Mouse (Mus musculus) limb, embryonic 13.5 days (tissue): ENCODE measurements around the gene Hsd17b1. TPM values are rescaled to one million over a fixed set of nuclear protein-coding genes. Genes with fewer than 3 reads are reported as not detected.

Source experiments
- ATAC-seq: fragments of 200-750 bp; cut with Nextera tagmentation; 2 replicates; pipeline ENCODE4 v1.8.0; 2017; ENCODE audit warnings: low read depth, moderate number of reproducible peaks, moderate TSS enrichment; ENCODE audit not compliant: low FRiP score
- H3K27ac ChIP-seq: fragments of 300-500 bp; sonication (generic); 2 replicates; pipeline ENCODE4 v1.5.1; 2015; ENCODE audit warnings: inconsistent platforms, mild to moderate bottlenecking, moderate library complexity
- H3K27me3 ChIP-seq: fragments of 300-500 bp; sonication (generic); 2 replicates; pipeline ENCODE4 v1.6.1; 2015; ENCODE audit warnings: mild to moderate bottlenecking, inconsistent platforms
- H3K36me3 ChIP-seq: fragments of 300-500 bp; sonication (generic); 2 replicates; pipeline ENCODE4 v1.6.1; 2015; ENCODE audit warnings: inconsistent platforms, mild to moderate bottlenecking, moderate library complexity
- H3K4me1 ChIP-seq: fragments of 300-500 bp; sonication (generic); 2 replicates; pipeline ENCODE4 v1.6.1; 2015; ENCODE audit warnings: inconsistent platforms
- H3K4me2 ChIP-seq: fragments of 300-500 bp; sonication (generic); replicated peaks from 2 replicates; pipeline ENCODE4 v1.6.1; 2015; ENCODE audit warnings: inconsistent platforms, mild to moderate bottlenecking, moderate library complexity
- H3K4me3 ChIP-seq: fragments of 300-500 bp; sonication (generic); 2 replicates; pipeline ENCODE4 v1.5.1; 2015; ENCODE audit warnings: moderate library complexity, mild to moderate bottlenecking, inconsistent platforms
- H3K9ac ChIP-seq: fragments of 300-500 bp; sonication (generic); 2 replicates; pipeline ENCODE4 v1.6.1; 2015; ENCODE audit warnings: mild to moderate bottlenecking, inconsistent platforms
- H3K9me3 ChIP-seq: fragments of 300-500 bp; sonication (generic); 2 replicates; pipeline ENCODE4 v1.6.1; 2016; ENCODE audit warnings: inconsistent platforms
- WGBS: fragments of 180-500 bp; shearing (Covaris S2); methylation state at CpG from one replicate; pipeline ENCODE4 v1.1.7; 2015; 5-methylcytosine and 5-hydroxymethylcytosine counted together
- polyA plus RNA-seq: library from polyadenylated mRNA; unstranded; fragments of >200 nt; fragmentation: Nextera tagmentation; extraction: Ambion mirVana; gene quantifications from 2 replicates; pipeline ENCODE4 v1.2.1, GENCODE M21; 2015

Hsd17b1 gene
- polyA plus RNA-seq, result 0.28 TPM in 1 of 2 replicates, not detected in the other

- peaks cover 7% of the 10 kb centered on the region; the same call in 1 of the 2 replicates for H3K36me3 ChIP-seq
- 68% methylated on average over 9 of the region's 9 CpGs for WGBS
- H3K4me2 ChIP-seq, result no peak within 1 kb of the TSS
- no peak within 1 kb of the TSS for H3K9ac ChIP-seq
- peaks cover 67% of the 10 kb centered on the region for H3K27me3 ChIP-seq
- ATAC-seq, result no peak
- H3K27ac ChIP-seq, result no peak within 1 kb of the TSS
- H3K4me1 ChIP-seq, result peaks cover 15% of the 10 kb centered on the region
- H3K4me3 ChIP-seq, result no peak within 1 kb of the TSS
- H3K9me3 ChIP-seq, result no peaks in the 10 kb centered on the region
Measured at GRCm38 (mm10) chr11:101078121-101078520, at the start of gene Hsd17b1. TSS of gene Hsd17b1 (plus strand) at chr11:101078411.

DNA sequence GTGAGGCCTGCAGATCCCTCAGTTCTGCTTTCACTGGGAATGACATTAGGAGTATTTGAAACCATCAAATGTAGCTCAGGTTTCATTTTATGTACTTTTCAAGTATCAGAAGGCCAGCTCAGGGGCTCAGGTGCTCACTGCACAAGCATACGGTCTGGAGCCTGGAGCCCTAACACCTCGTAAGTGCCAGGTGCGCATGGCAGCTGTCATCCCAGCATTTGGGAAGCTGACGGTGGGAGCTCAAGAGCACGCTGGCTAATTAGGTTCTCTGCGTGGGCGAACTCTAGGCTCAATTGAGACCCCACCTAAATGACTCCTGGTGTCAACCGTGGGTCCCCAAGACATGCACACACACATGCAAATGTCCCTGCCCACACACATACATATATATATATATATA lies 48.9 kb upstream of the Hsd17b1 start:
- 65% methylated on average over 8 of the region's 8 CpGs for WGBS
- H3K9ac ChIP-seq, result no peak overlapping the region
- no peak overlapping the region for H3K4me3 ChIP-seq
- peaks cover 3% of the 10 kb centered on the region; the same call in 1 of the 2 replicates for H3K4me1 ChIP-seq
- H3K9me3 ChIP-seq, result no peaks in the 10 kb centered on the region
- no peaks in the 10 kb centered on the region for H3K27me3 ChIP-seq
- no peak for ATAC-seq
- H3K27ac ChIP-seq, result no peak overlapping the region
- H3K36me3 ChIP-seq, result peaks cover 67% of the 10 kb centered on the region
- no peak overlapping the region for H3K4me2 ChIP-seq

- H3K4me2 ChIP-seq, result no peak overlapping the region
- H3K4me3 ChIP-seq, result no peak overlapping the region
- H3K27ac ChIP-seq, result no peak overlapping the region
- H3K27me3 ChIP-seq, result no peaks in the 10 kb centered on the region
- no peak for ATAC-seq
- H3K36me3 ChIP-seq, result peaks cover 76% of the 10 kb centered on the region
- no peaks in the 10 kb centered on the region for H3K9me3 ChIP-seq
- no peak overlapping the region for H3K9ac ChIP-seq
- 77% methylated on average over 10 of the region's 10 CpGs for WGBS
- H3K4me1 ChIP-seq, result peaks cover 3% of the 10 kb centered on the region; the same call in 1 of the 2 replicates
Measured at GRCm38 (mm10) chr11:101030136-101030807, 47.9 kb upstream of the Hsd17b1 start.

DNA sequence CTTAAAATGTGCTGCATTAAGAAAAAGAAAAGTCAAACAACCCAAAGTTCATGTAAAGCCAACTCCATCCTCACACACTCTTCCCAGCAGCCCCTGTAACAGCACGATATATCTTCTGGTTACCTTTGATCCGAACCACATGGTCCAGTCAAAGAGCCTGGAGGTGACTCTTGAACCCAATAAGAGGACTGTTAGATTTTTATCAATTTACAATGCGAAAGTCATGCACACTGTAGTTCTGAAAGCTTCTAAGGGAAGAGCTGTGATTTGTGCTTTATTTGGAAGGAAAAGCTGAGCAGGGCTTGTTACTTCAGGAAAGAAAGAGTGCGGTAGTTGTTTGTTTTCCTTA lies 47.4 kb upstream of the Hsd17b1 start:
- Histone ChIP-seq H3K4me1 (peaks cover 3% of the 10 kb centered on the region; the same call in 1 of the 2 replicates), H3K9ac (no peak overlapping the region), H3K9me3 (no peaks in the 10 kb centered on the region), H3K27me3 (no peaks in the 10 kb centered on the region), H3K27ac (no peak overlapping the region), H3K4me2 (no peak overlapping the region), H3K36me3 (peaks cover 74% of the 10 kb centered on the region), H3K4me3 (no peak overlapping the region)
- ATAC-seq, result no peak
- WGBS, result 85% methylated on average over 4 of the region's 4 CpGs

DNA sequence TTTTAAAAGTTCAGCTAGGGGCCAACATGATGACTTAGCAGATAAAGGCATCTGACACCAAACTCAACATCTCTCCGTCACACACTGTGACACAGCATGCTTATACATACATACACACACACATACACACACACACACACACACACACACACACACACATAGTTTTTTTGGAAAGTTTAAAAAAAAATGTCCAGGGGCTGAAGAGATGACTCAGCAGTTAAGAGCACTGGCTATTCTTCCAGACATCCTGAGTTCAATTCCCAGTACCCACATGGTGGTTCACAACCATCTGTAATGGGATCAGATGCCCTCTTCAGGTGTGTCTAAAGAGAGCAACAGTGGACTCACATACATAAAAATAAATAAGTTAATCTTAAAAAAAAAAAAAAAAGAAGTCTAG lies 46.7 kb upstream of the Hsd17b1 start:
- no peak for ATAC-seq
- Histone ChIP-seq H3K9ac (no peak overlapping the region), H3K9me3 (no peaks in the 10 kb centered on the region), H3K36me3 (peaks cover 73% of the 10 kb centered on the region), H3K27ac (no peak overlapping the region), H3K4me3 (no peak overlapping the region), H3K4me1 (peaks cover 3% of the 10 kb centered on the region; the same call in 1 of the 2 replicates), H3K4me2 (no peak overlapping the region), H3K27me3 (no peaks in the 10 kb centered on the region)
- 100% methylated on average over 1 of the region's 1 CpGs for WGBS

DNA sequence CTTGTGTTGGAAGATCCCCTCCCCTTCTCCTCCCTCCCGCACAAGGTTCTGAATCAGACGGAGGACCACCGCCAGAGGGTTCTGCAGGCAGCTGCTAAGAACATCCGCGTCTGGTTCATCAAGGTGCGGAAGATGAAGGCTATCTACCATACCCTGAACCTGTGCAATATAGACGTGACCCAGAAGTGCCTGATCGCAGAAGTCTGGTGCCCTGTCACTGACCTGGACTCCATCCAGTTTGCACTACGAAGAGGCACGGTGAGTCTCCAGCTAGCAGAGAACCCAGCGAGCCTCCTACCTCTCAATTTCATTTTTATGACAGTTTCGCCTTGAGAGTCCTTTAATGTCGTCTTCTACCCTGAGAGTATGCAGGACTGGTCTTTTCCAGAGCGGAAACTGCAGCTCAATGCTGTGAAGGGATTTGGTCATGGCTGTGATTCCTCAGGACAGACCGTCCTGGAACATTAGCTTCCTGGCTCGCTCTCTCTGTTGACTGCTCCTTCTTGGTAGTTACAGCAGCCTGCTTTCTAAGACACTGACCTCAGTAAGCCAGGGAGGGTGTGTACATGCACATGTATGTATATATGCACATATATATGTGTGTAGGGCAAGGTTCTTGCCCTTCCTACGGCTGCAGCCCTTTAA lies 44.2 kb upstream of the Hsd17b1 start:
- Histone ChIP-seq H3K9ac (no peak overlapping the region), H3K4me1 (peaks cover 3% of the 10 kb centered on the region; the same call in 1 of the 2 replicates), H3K27ac (no peak overlapping the region), H3K4me2 (no peak overlapping the region), H3K9me3 (no peaks in the 10 kb centered on the region), H3K36me3 (peaks cover 82% of the 10 kb centered on the region), H3K27me3 (no peaks in the 10 kb centered on the region), H3K4me3 (no peak overlapping the region)
- no peak for ATAC-seq
- 92% methylated on average over 17 of the region's 17 CpGs for WGBS

GRCm38 (mm10) chr11:101034614-101035327 lies 43.4 kb upstream of the Hsd17b1 start:
- Histone ChIP-seq H3K4me1 (no peaks in the 10 kb centered on the region), H3K36me3 (peaks cover 85% of the 10 kb centered on the region)

GRCm38 (mm10) chr11:101035328-101035695 lies 42.9 kb upstream of the Hsd17b1 start:
- Histone ChIP-seq H3K36me3 (peaks cover 86% of the 10 kb centered on the region), H3K27me3 (no peaks in the 10 kb centered on the region), H3K27ac (no peak overlapping the region), H3K9me3 (no peaks in the 10 kb centered on the region), H3K9ac (no peak overlapping the region), H3K4me1 (no peaks in the 10 kb centered on the region), H3K4me2 (no peak overlapping the region), H3K4me3 (no peak overlapping the region)
- ATAC-seq, result no peak
- 87% methylated on average over 4 of the region's 4 CpGs for WGBS

More at GRCm38 (mm10) chr11:101034614-101035327, 43.4 kb upstream of the Hsd17b1 start:
- no peaks in the 10 kb centered on the region for H3K27me3 ChIP-seq
- H3K9me3 ChIP-seq, result no peaks in the 10 kb centered on the region
- no peak overlapping the region for H3K4me3 ChIP-seq
- no peak overlapping the region for H3K9ac ChIP-seq
- ATAC-seq, result no peak
- WGBS, result 92% methylated on average over 8 of the region's 8 CpGs
- no peak overlapping the region for H3K27ac ChIP-seq
- H3K4me2 ChIP-seq, result no peak overlapping the region

GRCm38 (mm10) chr11:101037795-101038194 lies 40.4 kb upstream of the Hsd17b1 start:
- no peaks in the 10 kb centered on the region for H3K4me1 ChIP-seq
- no peak overlapping the region for H3K27ac ChIP-seq
- no peak overlapping the region for H3K4me2 ChIP-seq
- H3K4me3 ChIP-seq, result no peak overlapping the region
- ATAC-seq, result no peak
- H3K9ac ChIP-seq, result no peak overlapping the region
- H3K36me3 ChIP-seq, result peaks cover 89% of the 10 kb centered on the region
- H3K27me3 ChIP-seq, result no peaks in the 10 kb centered on the region
- H3K9me3 ChIP-seq, result no peaks in the 10 kb centered on the region
- 81% methylated on average over 10 of the region's 10 CpGs for WGBS

DNA sequence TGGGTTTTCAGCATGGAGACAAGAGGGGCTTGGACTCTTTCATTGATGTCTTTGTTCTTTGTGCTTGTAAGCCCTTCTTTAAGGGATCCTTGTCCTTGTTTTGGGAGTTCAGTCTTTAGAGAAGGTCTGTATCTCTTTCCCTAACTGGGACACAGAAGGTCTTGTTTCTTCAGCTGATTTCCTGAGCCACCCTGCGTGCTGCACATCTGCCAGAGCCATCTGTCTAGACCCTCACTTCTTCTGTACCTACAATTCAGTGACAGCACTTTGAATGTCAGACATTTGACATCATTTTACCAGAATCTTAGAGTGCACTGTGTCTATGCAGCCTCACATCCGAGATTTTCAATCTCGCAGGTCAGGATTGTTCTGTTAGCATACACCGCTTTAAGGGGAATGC lies 32.4 kb upstream of the Hsd17b1 start:
- Histone ChIP-seq H3K9me3 (no peaks in the 10 kb centered on the region), H3K27me3 (no peaks in the 10 kb centered on the region), H3K4me1 (no peaks in the 10 kb centered on the region), H3K4me2 (no peak overlapping the region), H3K36me3 (peaks cover 96% of the 10 kb centered on the region), H3K9ac (no peak overlapping the region), H3K4me3 (no peak overlapping the region), H3K27ac (no peak overlapping the region)
- no peak for ATAC-seq
- 91% methylated on average over 4 of the region's 4 CpGs for WGBS

- Histone ChIP-seq H3K4me2 (no peak overlapping the region), H3K4me1 (no peaks in the 10 kb centered on the region), H3K4me3 (no peak overlapping the region), H3K27me3 (no peaks in the 10 kb centered on the region), H3K9ac (no peak overlapping the region), H3K36me3 (peaks cover 94% of the 10 kb centered on the region), H3K27ac (no peak overlapping the region), H3K9me3 (no peaks in the 10 kb centered on the region)
- 83% methylated on average over 9 of the region's 9 CpGs for WGBS
- no peak for ATAC-seq
Measured at GRCm38 (mm10) chr11:101046440-101046839, 31.8 kb upstream of the Hsd17b1 start.

DNA sequence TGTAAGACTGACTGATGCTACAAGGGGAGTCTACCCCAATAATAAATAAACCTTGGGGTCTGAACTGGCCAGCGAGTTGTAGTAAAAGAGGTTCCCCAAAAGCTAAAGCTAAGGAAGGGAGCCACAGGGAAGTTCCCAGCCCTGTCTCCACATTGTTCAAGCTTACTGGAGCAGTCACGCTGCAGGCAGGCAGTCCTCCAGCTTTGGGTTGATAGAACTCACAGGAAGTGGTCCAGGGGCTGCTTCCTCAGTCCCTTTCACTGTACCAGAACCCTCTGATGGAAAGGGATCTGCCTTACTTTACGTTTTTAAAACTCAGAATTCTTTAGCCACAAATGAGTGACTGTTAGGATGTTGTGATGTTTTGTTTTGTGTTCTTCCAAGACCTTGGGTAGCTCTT lies 30.7 kb upstream of the Hsd17b1 start:
- H3K9ac ChIP-seq, result no peak overlapping the region
- H3K36me3 ChIP-seq, result peaks cover 94% of the 10 kb centered on the region
- no peak overlapping the region for H3K27ac ChIP-seq
- no peaks in the 10 kb centered on the region for H3K27me3 ChIP-seq
- no peaks in the 10 kb centered on the region for H3K9me3 ChIP-seq
- no peak overlapping the region for H3K4me2 ChIP-seq
- WGBS, result 84% methylated on average over 3 of the region's 3 CpGs
- H3K4me1 ChIP-seq, result no peaks in the 10 kb centered on the region
- H3K4me3 ChIP-seq, result no peak overlapping the region
- ATAC-seq, result no peak
